Mouse (Mus musculus): Measurements from ENCODE around the gene Gtpbp1. TPM values are rescaled to one million over a fixed set of nuclear protein-coding genes. Genes with fewer than 3 reads are reported as not detected.
"Not testable (repeated sequence)": the region's sequence is repeated elsewhere in the genome, so short reads cannot be mapped to it uniquely, and the experiment has no call there.

Gene Gtpbp1
- total RNA-seq (2021), result 10 to 100 TPM; 62.4 to 62.9 TPM

DNA sequence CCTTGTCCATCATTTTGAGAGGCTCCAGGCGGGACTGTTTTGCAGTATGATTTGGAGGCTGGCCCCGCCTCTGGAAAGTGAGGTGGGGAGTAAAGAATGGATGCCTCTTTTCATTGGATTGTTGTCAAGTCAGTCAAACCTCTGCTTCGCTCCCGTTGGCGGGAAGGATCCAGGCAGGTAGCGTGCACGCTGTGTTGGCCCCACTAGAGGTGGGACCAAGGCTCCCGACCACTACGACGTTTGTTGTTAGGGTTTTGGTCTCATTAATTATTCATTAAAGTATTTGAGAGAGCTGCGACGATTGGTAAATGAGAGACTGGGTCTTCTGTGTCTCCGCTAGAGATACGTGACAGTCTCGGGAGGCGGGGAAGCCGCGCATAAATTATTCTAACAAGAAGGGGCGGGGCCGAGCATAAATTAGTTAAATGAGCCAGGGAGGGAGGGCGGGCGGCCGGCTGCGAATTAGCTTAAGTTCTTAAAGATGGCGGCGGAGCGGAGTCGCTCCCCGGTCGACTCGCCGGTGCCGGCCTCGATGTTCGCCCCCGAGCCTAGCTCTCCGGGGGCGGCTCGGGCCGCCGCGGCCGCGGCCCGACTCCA is at the start of gene Gtpbp1:
TSS of gene Gtpbp1 (plus strand) at position 420 of the 597 bp plus-strand sequence.
- intact Hi-C loops (cut with DNase I), result no loop called here
- DNase-seq, result peak; percentile 98

GRCm38 (mm10) chr15:79641135-79641817 is 49.4 kb upstream of the Gtpbp1 start:
- no peak for DNase-seq
- intact Hi-C loops (cut with DNase I), result no loop called here

GRCm38 (mm10) chr15:79645483-79645882 is 45.2 kb upstream of the Gtpbp1 start:
- intact Hi-C loops (cut with DNase I), result loop anchor here (5.0 kb wide), 1 partner anchor 413 kb away; no protein-coding TSS in a partner anchor
- no peak for DNase-seq

DNA sequence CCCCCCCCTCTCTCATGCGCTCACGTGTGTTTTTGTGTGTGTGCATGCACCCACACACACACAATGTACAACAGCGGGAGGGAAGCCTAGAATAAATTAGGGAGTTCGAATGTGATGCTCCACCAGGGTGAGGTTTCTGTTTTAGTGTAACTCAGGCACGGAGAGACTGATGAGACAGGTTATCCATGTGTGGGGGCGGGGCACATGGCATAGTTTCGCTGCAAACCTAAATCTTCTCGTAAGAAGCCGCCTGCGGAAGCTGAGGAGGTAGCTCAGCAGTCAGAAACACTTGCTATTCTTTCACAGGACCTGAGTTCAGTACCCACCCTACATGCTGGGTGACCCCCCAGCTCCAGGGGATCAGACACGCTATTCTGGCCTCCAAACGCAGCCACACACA is 42.5 kb upstream of the Gtpbp1 start:
- intact Hi-C loops (cut with DNase I), result loop anchor here (5.0 kb wide), 1 partner anchor 416 kb away; no protein-coding TSS in a partner anchor
- DNase-seq, result no peak

- intact Hi-C loops (cut with DNase I), result no loop called here
- DNase-seq, result peak; percentile 56
These were observed 40.1 kb upstream of the Gtpbp1 start for GRCm38 (mm10) chr15:79650569-79650968.

- intact Hi-C loops (cut with DNase I), result no loop called here
- no peak for DNase-seq
These were observed 39.2 kb upstream of the Gtpbp1 start for GRCm38 (mm10) chr15:79651481-79651880.

- intact Hi-C loops (cut with DNase I), result no loop called here
- no peak for DNase-seq
These were observed 34.2 kb upstream of the Gtpbp1 start for GRCm38 (mm10) chr15:79656451-79656850.

DNA sequence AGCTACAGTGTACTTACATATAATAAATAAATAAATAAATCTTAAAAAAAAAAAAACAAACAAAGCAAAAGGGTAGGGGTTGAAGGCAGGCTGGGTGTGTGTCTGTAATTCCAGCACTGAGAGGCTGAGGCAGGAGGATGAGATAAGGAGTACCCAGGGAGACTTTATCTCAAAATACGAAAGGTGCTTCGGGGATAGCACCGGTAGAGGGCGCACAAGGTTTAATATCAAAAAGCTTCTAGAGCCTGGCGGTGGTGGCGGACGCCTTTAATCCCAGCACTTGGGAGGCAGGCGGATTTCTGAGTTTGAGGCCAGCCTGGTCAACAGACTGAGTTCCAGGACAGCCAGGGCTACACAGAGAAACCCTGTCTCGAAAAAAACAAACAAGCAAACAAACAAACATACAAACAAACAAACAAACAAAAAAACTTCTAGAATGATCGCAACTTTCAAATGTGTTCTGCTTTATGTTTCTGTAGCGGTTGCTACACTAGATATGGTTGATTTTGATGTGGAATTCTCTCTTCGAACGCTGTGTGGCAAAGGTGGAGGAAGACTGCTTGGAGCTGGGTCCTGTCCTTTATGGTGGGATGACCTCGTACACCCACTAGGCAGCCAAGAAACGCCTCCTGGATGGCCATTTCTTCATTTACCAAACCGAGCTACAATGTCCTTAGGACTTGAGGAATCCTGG is 32.7 kb upstream of the Gtpbp1 start:
- DNase-seq, result peak; percentile 87
- intact Hi-C loops (cut with DNase I), result no loop called here

DNA sequence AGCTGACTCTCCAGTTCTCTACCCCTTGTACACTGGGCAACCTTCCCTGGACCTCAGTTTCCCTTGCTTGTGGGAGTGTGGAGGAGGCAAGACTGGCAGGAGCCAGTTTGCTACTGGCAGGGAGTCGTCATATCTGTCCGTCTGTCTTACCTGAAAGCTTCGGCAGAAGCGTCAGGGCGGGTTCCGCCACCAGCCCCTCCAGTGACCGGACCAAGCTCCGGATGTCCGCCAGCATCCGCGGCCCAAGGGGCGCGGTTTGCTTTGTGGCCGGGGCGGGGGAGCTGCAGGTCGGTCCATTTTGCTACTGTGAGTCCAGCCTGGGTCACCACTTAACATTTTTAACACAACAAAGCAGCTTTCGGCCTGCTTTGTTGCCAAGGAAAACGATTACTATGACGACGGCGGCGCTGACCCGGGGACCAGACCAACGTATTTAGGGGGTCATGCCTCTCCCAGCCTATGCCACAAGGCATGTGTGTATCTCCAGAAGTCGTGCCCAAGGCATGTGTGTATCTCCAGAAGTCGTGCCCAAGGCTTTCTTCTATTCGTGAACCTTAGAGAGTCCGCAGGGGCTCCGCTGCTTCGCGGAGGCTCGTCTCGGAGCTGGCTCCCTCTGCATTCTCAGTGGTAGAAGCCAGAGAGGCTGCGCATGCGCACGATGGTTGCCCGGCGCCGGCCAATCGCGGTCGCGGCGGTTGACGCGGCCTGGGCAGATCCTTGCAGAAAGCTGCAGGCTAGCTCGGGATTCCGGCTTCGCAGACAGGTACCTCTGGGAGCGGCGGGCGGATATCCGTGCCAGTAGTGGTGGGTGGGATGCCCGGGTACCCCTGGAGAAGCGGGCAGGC is 31.9 kb upstream of the Gtpbp1 start, which contains the start of the genes Fam227a and Cby1:
TSS of gene Fam227a (minus strand) at position 426 of the 845 bp plus-strand sequence.
TSS of gene Cby1 (plus strand) at position 669 of the 845 bp plus-strand sequence.
- DNase-seq, result peak; percentile 97
- intact Hi-C loops (cut with DNase I), result no loop called here

GRCm38 (mm10) chr15:79661852-79662251 is 28.8 kb upstream of the Gtpbp1 start:
- intact Hi-C loops (cut with DNase I), result no loop called here
- peak; percentile 38 for DNase-seq

- intact Hi-C loops (cut with DNase I), result no loop called here
- DNase-seq, result no peak
These were observed 26.0 kb upstream of the Gtpbp1 start for GRCm38 (mm10) chr15:79664666-79665065.

DNA sequence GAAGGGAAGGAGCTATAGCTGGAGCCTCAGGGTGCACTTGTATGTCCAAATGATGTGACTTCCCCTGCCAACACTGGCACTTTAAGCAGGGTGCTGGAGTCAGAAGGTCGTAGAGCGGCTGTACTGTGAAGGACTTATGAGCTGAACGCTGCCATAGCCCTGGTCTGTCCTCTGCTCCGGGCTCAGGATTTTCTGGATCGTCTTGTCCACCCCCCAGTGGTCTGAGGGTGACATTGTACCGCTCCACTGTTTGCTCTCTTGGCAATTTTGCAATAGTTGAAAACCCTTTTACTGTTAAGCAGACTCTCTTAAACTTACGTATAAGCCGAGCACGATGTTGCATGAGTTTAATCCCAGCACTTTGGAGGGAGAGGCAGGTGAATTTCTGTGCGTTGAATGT is 21.4 kb upstream of the Gtpbp1 start:
- intact Hi-C loops (cut with DNase I), result no loop called here
- DNase-seq, result no peak

DNA sequence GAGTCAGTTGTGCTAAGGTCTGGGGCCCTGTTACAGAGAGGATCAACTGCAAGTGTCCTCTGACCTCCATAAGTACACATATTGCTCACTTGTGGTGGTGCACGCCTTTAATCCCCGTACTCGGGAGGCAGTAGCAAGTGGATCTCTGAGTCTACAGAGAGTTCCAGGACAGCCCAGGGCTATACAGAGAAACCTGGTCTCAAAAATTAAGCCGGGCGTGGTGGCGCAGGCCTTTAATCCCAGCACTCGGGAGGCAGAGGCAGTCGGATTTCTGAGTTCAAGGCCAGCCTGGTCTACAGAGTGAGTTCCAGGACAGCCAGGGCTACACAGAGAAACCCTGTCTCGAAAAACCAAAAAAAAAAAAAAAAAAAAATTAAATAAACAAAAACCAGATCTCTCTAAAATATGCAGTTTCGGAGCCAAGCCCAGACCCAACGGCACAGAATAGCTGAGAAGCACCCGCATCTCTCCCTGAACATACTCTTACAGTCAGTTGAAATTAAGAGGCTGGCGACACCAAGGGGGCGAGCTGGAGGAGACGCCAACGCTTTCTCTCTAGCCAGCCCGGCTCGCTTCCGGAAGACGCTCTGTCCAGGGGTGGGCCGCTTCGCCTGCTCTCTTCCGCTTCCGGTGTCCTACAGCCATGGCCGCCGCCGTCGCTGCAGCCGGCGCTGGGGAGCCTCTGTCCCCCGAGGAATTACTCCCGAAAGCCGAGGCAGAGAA is 20.2 kb upstream of the Gtpbp1 start, which contains the start of gene Tomm22:
TSS of gene Tomm22 (plus strand) at position 613 of the 723 bp plus-strand sequence.
- DNase-seq, result peak; percentile 90
- intact Hi-C loops (cut with DNase I), result no loop called here

DNA sequence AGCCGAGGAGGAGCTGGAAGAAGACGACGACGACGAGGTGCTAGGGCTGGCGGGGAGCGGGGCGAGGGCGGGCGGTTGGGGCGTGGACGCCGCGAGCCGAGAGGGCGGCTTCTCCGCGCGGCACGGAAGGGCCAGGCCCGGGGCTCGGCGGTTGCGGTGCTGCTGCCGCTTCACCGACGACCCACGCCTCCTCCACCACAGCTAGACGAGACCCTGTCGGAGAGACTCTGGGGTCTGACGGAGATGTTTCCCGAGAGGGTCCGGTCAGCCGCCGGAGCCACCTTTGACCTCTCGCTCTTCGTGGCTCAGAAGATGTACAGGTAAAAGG is 19.7 kb upstream of the Gtpbp1 start:
- intact Hi-C loops (cut with DNase I), result no loop called here
- no peak for DNase-seq

- intact Hi-C loops (cut with DNase I), result not testable (repeated sequence)
- DNase-seq, result peak; percentile 24
These were observed 18.8 kb upstream of the Gtpbp1 start for GRCm38 (mm10) chr15:79671828-79672348.

DNA sequence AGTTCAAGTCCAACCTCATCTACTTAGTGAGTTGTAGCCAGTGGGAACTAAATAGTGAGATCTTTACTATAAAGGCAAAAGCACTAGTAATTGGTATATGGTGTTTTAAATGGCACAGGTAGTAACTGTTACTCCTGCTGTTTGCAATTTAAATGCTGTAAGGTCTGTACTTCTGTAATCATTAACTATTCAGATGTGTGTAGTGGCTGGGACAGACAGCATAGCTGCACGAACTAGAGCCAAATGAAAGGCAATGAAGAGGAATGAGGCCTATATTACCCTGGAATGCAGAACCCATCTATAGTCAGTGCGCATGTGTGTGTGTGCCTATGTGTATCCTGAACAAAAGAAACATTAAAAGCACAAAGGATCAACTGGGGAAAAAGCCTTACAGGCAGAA is 12.7 kb upstream of the Gtpbp1 start:
- intact Hi-C loops (cut with DNase I), result no loop called here
- no peak for DNase-seq

GRCm38 (mm10) chr15:79681973-79682372 is 8.7 kb upstream of the Gtpbp1 start:
- DNase-seq, result no peak
- intact Hi-C loops (cut with DNase I), result no loop called here

- intact Hi-C loops (cut with DNase I), result no loop called here
- DNase-seq, result no peak
These were observed 7.5 kb upstream of the Gtpbp1 start for GRCm38 (mm10) chr15:79683146-79683545.

GRCm38 (mm10) chr15:79683707-79684465 is 6.8 kb upstream of the Gtpbp1 start:
- DNase-seq, result no peak
- intact Hi-C loops (cut with DNase I), result no loop called here
